Mouse (Mus musculus): Measurements from ENCODE around the gene Nub1. TPM values are rescaled to one million over a fixed set of nuclear protein-coding genes. Genes with fewer than 3 reads are reported as not detected.
A peak's percentile ranks its signal among the peaks of the same experiment; 100 is the strongest.

The Nub1 gene
- polyA plus RNA-seq, 1 experiment from 2014 or later = 26.6 TPM

- no peak overlapping the region for H3K27ac ChIP-seq (ENCODE audit: low read depth, low read length)
- 90% methylated on average over 6 of the region's 6 CpGs for WGBS
- peaks cover 3% of the 10 kb centered on the region; the same call in 1 of the 2 replicates for H3K4me1 ChIP-seq (replicated peaks; ENCODE audit: control insufficient read depth, insufficient read depth, low read length)
- peaks cover 3% of the 10 kb centered on the region; the same call in 1 of the 2 replicates for H3K9me3 ChIP-seq (ENCODE audit: control insufficient read depth, low read length)
- DNase-seq (ENCODE audit: low spot score) = no peak
- H3K4me3 ChIP-seq (ENCODE audit: low read depth, low read length) = no peak overlapping the region
- peaks cover 33% of the 10 kb centered on the region for H3K36me3 ChIP-seq (ENCODE audit: control insufficient read depth, insufficient read depth, low read length)
- no peaks in the 10 kb centered on the region for H3K27me3 ChIP-seq (replicated peaks; ENCODE audit: control insufficient read depth, insufficient read depth, low read length)
- no peak overlapping the region for H3K9ac ChIP-seq (ENCODE audit: low read depth, low read length)
- no peak for ATAC-seq (replicated peaks; ENCODE audit: low FRiP score)
- no peak overlapping the region for H3K4me2 ChIP-seq
These were observed 26.3 kb downstream of the Nub1 start for GRCm38 (mm10) chr5:24711615-24712014.

- no peak overlapping the region for H3K27ac ChIP-seq (ENCODE audit: low read depth, low read length)
- ATAC-seq (replicated peaks; ENCODE audit: low FRiP score) = no peak
- no peaks in the 10 kb centered on the region for H3K27me3 ChIP-seq (replicated peaks; ENCODE audit: control insufficient read depth, insufficient read depth, low read length)
- H3K9ac ChIP-seq (ENCODE audit: low read depth, low read length) = no peak overlapping the region
- H3K36me3 ChIP-seq (ENCODE audit: control insufficient read depth, insufficient read depth, low read length) = peaks cover 30% of the 10 kb centered on the region
- no peak overlapping the region for H3K4me3 ChIP-seq (ENCODE audit: low read depth, low read length)
- DNase-seq (ENCODE audit: low spot score) = no peak
- H3K4me1 ChIP-seq (replicated peaks; ENCODE audit: control insufficient read depth, insufficient read depth, low read length) = peaks cover 5% of the 10 kb centered on the region; the same call in 1 of the 2 replicates
- peaks cover 3% of the 10 kb centered on the region; the same call in 1 of the 2 replicates for H3K9me3 ChIP-seq (ENCODE audit: control insufficient read depth, low read length)
- no peak overlapping the region for H3K4me2 ChIP-seq
- WGBS = 79% methylated on average over 2 of the region's 2 CpGs
These were observed 27.9 kb downstream of the Nub1 start for GRCm38 (mm10) chr5:24713199-24713598.

- no peak overlapping the region for H3K9ac ChIP-seq (ENCODE audit: low read depth, low read length)
- H3K4me2 ChIP-seq = no peak overlapping the region
- H3K27me3 ChIP-seq (replicated peaks; ENCODE audit: control insufficient read depth, insufficient read depth, low read length) = no peaks in the 10 kb centered on the region
- H3K9me3 ChIP-seq (ENCODE audit: control insufficient read depth, low read length) = peaks cover 3% of the 10 kb centered on the region; the same call in 1 of the 2 replicates
- 77% methylated on average over 6 of the region's 6 CpGs for WGBS
- no peak overlapping the region for H3K27ac ChIP-seq (ENCODE audit: low read depth, low read length)
- no peak for DNase-seq (ENCODE audit: low spot score)
- no peak overlapping the region for H3K4me3 ChIP-seq (ENCODE audit: low read depth, low read length)
- H3K36me3 ChIP-seq (ENCODE audit: control insufficient read depth, insufficient read depth, low read length) = peaks cover 28% of the 10 kb centered on the region
- peaks cover 5% of the 10 kb centered on the region; the same call in 1 of the 2 replicates for H3K4me1 ChIP-seq (replicated peaks; ENCODE audit: control insufficient read depth, insufficient read depth, low read length)
- no peak for ATAC-seq (replicated peaks; ENCODE audit: low FRiP score)
These were observed 28.7 kb downstream of the Nub1 start for GRCm38 (mm10) chr5:24713987-24714386.

GRCm38 (mm10) chr5:24718076-24718475 is 32.7 kb downstream of the Nub1 start:
- H3K4me3 ChIP-seq (ENCODE audit: low read depth, low read length) = no peak overlapping the region
- H3K4me1 ChIP-seq (replicated peaks; ENCODE audit: control insufficient read depth, insufficient read depth, low read length) = peaks cover 2% of the 10 kb centered on the region; the same call in 1 of the 2 replicates
- DNase-seq (ENCODE audit: low spot score) (no peak), ATAC-seq (replicated peaks; ENCODE audit: low FRiP score) (no peak)
- H3K4me2 ChIP-seq = no peak overlapping the region
- H3K9me3 ChIP-seq (ENCODE audit: control insufficient read depth, low read length) = no peaks in the 10 kb centered on the region
- peaks cover 2% of the 10 kb centered on the region; the same call in 1 of the 2 replicates for H3K36me3 ChIP-seq (ENCODE audit: control insufficient read depth, insufficient read depth, low read length)
- WGBS = 82% methylated on average over 6 of the region's 6 CpGs
- H3K27me3 ChIP-seq (replicated peaks; ENCODE audit: control insufficient read depth, insufficient read depth, low read length) = no peaks in the 10 kb centered on the region
- H3K9ac ChIP-seq (ENCODE audit: low read depth, low read length) = no peak overlapping the region
- no peak overlapping the region for H3K27ac ChIP-seq (ENCODE audit: low read depth, low read length)

GRCm38 (mm10) chr5:24719852-24720251 is 34.5 kb downstream of the Nub1 start:
- WGBS = 71% methylated on average over 3 of the region's 3 CpGs
- peaks cover 2% of the 10 kb centered on the region; the same call in 1 of the 2 replicates for H3K36me3 ChIP-seq (ENCODE audit: control insufficient read depth, insufficient read depth, low read length)
- no peaks in the 10 kb centered on the region for H3K27me3 ChIP-seq (replicated peaks; ENCODE audit: control insufficient read depth, insufficient read depth, low read length)
- no peaks in the 10 kb centered on the region for H3K9me3 ChIP-seq (ENCODE audit: control insufficient read depth, low read length)
- ATAC-seq (replicated peaks; ENCODE audit: low FRiP score) (no peak), DNase-seq (ENCODE audit: low spot score) (no peak)
- peaks cover 9% of the 10 kb centered on the region for H3K4me1 ChIP-seq (replicated peaks; ENCODE audit: control insufficient read depth, insufficient read depth, low read length)
- no peak overlapping the region for H3K9ac ChIP-seq (ENCODE audit: low read depth, low read length)
- no peak overlapping the region for H3K4me3 ChIP-seq (ENCODE audit: low read depth, low read length)
- H3K4me2 ChIP-seq = no peak overlapping the region
- no peak overlapping the region for H3K27ac ChIP-seq (ENCODE audit: low read depth, low read length)

- DNase-seq (ENCODE audit: low spot score) (no peak), ATAC-seq (replicated peaks; ENCODE audit: low FRiP score) (no peak)
- peaks cover 7% of the 10 kb centered on the region for H3K27me3 ChIP-seq (replicated peaks; ENCODE audit: control insufficient read depth, insufficient read depth, low read length)
- no peaks in the 10 kb centered on the region for H3K9me3 ChIP-seq (ENCODE audit: control insufficient read depth, low read length)
- no peak overlapping the region for H3K27ac ChIP-seq (ENCODE audit: low read depth, low read length)
- no peak overlapping the region for H3K4me2 ChIP-seq
- 73% methylated on average over 11 of the region's 11 CpGs for WGBS
- H3K36me3 ChIP-seq (ENCODE audit: control insufficient read depth, insufficient read depth, low read length) = no peaks in the 10 kb centered on the region
- peak overlapping the region; percentile 9; the same call in 1 of the 2 replicates for H3K9ac ChIP-seq (ENCODE audit: low read depth, low read length)
- peaks cover 9% of the 10 kb centered on the region for H3K4me1 ChIP-seq (replicated peaks; ENCODE audit: control insufficient read depth, insufficient read depth, low read length)
- no peak overlapping the region for H3K4me3 ChIP-seq (ENCODE audit: low read depth, low read length)
These were observed 38.4 kb downstream of the Nub1 start for GRCm38 (mm10) chr5:24723527-24724269.

GRCm38 (mm10) chr5:24724270-24724634 is 38.9 kb downstream of the Nub1 start:
- H3K4me1 ChIP-seq (replicated peaks; ENCODE audit: control insufficient read depth, insufficient read depth, low read length) = peaks cover 9% of the 10 kb centered on the region
- ATAC-seq (replicated peaks; ENCODE audit: low FRiP score) (no peak), DNase-seq (ENCODE audit: low spot score) (no peak)
- H3K27me3 ChIP-seq (replicated peaks; ENCODE audit: control insufficient read depth, insufficient read depth, low read length) = peaks cover 13% of the 10 kb centered on the region
- no peak overlapping the region for H3K9ac ChIP-seq (ENCODE audit: low read depth, low read length)
- no peak overlapping the region for H3K4me3 ChIP-seq (ENCODE audit: low read depth, low read length)
- 78% methylated on average over 5 of the region's 5 CpGs for WGBS
- no peak overlapping the region for H3K4me2 ChIP-seq
- no peaks in the 10 kb centered on the region for H3K9me3 ChIP-seq (ENCODE audit: control insufficient read depth, low read length)
- no peaks in the 10 kb centered on the region for H3K36me3 ChIP-seq (ENCODE audit: control insufficient read depth, insufficient read depth, low read length)
- H3K27ac ChIP-seq (ENCODE audit: low read depth, low read length) = peak overlapping the region; percentile 13; the same call in 1 of the 2 replicates

GRCm38 (mm10) chr5:24724805-24725204 is 39.5 kb downstream of the Nub1 start:
- Histone ChIP-seq H3K4me2 (no peak overlapping the region), H3K9ac (ENCODE audit: low read depth, low read length) (no peak overlapping the region), H3K36me3 (ENCODE audit: control insufficient read depth, insufficient read depth, low read length) (no peaks in the 10 kb centered on the region), H3K4me1 (replicated peaks; ENCODE audit: control insufficient read depth, insufficient read depth, low read length) (peaks cover 15% of the 10 kb centered on the region), H3K27me3 (replicated peaks; ENCODE audit: control insufficient read depth, insufficient read depth, low read length) (peaks cover 18% of the 10 kb centered on the region), H3K27ac (ENCODE audit: low read depth, low read length) (peak overlapping the region; percentile 13; the same call in 1 of the 2 replicates), H3K9me3 (ENCODE audit: control insufficient read depth, low read length) (no peaks in the 10 kb centered on the region), H3K4me3 (ENCODE audit: low read depth, low read length) (no peak overlapping the region)
- 49% methylated on average over 5 of the region's 5 CpGs for WGBS
- DNase-seq (ENCODE audit: low spot score) (no peak), ATAC-seq (replicated peaks; ENCODE audit: low FRiP score) (no peak)

- Histone ChIP-seq H3K27me3 (replicated peaks; ENCODE audit: control insufficient read depth, insufficient read depth, low read length) (peaks cover 29% of the 10 kb centered on the region), H3K4me1 (replicated peaks; ENCODE audit: control insufficient read depth, insufficient read depth, low read length) (peaks cover 20% of the 10 kb centered on the region), H3K4me3 (ENCODE audit: low read depth, low read length) (no peak overlapping the region), H3K4me2 (no peak overlapping the region), H3K36me3 (ENCODE audit: control insufficient read depth, insufficient read depth, low read length) (no peaks in the 10 kb centered on the region), H3K9me3 (ENCODE audit: control insufficient read depth, low read length) (no peaks in the 10 kb centered on the region), H3K27ac (ENCODE audit: low read depth, low read length) (no peak overlapping the region), H3K9ac (ENCODE audit: low read depth, low read length) (no peak overlapping the region)
- 64% methylated on average over 6 of the region's 6 CpGs for WGBS
- DNase-seq (ENCODE audit: low spot score) (no peak), ATAC-seq (replicated peaks; ENCODE audit: low FRiP score) (no peak)
These were observed 40.6 kb downstream of the Nub1 start for GRCm38 (mm10) chr5:24725897-24726296.
